Mouse (Mus musculus) cerebellum, adult 2 months (tissue): ENCODE measurements around the gene Rnf149.

Experiments
- CTCF ChIP-seq: fragments of 200-500 bp; IDR thresholded peaks from 2 replicates; pipeline ENCODE4 v1.5.1; 2011; ENCODE audit warnings: low read depth, mild to moderate bottlenecking, control low read depth, low read length, moderate library complexity, borderline replicate concordance; ENCODE audit not compliant: insufficient read depth
- POLR2A ChIP-seq: fragments of 200-500 bp; IDR thresholded peaks from 2 replicates; pipeline ENCODE4 v1.6.1; 2011; ENCODE audit warnings: low read length, control low read depth, borderline replicate concordance; ENCODE audit not compliant: insufficient read depth

- no peak for TF ChIP-seq CTCF
- no peak for TF ChIP-seq POLR2A
These were observed 41.3 kb upstream of the Rnf149 start for GRCm38 (mm10) chr1:39618524-39618923.
